Mouse (Mus musculus) mesoderm, embryonic 11.5 days (tissue): ENCODE measurements around the gene Olfr1053.
"Not testable (repeated sequence)": the region's sequence is repeated elsewhere in the genome, so short reads cannot be mapped to it uniquely, and the experiment has no call there.

Experiments used
- DNase-seq: peaks from one replicate; pipeline ENCODE4 v3.0.0-alpha.2; 2012; ENCODE audit warnings: low read depth, low spot score

Gene Olfr1053

GRCm38 (mm10) chr2:86315184-86315583 is at the start of gene Olfr1053:
Gene Olfr1053, minus strand, starts transcription at chr2:86315284.
- no peak for DNase-seq

DNA sequence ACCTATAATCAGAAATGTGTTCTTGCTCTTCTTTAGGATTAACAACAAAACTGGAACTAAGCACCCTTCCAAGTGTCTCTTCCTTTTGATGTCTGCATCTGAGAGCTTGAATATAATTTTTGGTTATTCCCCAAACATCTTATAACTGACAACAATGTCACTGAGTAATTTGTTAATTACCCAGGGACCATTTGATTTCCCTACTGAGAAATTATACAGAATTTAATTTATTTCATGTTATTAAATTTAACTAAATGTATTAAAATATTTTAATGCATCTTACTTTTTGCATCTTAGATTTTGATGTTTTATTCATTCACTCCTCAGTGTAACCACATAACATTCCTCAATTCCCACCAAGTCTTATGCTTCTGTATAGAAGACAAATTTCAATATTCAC is 47.3 kb upstream of the Olfr1053 start, which contains the start of gene Olfr1056:
TSS of gene Olfr1056 (minus strand) at position 101 of the 400 bp plus-strand sequence.
- no peak for DNase-seq

GRCm38 (mm10) chr2:86351751-86352150 is 36.7 kb upstream of the Olfr1053 start:
- DNase-seq: not testable (repeated sequence)

GRCm38 (mm10) chr2:86350184-86350583 is 35.1 kb upstream of the Olfr1053 start, which contains the start of gene Olfr1055:
Gene Olfr1055, minus strand, starts transcription at chr2:86350284.
- DNase-seq: peak; percentile 1

- no peak for DNase-seq
These were observed 20.2 kb upstream of the Olfr1053 start, which contains the start of gene Olfr1054 for GRCm38 (mm10) chr2:86335333-86335732. Gene Olfr1054, minus strand, starts transcription at chr2:86335433.

DNA sequence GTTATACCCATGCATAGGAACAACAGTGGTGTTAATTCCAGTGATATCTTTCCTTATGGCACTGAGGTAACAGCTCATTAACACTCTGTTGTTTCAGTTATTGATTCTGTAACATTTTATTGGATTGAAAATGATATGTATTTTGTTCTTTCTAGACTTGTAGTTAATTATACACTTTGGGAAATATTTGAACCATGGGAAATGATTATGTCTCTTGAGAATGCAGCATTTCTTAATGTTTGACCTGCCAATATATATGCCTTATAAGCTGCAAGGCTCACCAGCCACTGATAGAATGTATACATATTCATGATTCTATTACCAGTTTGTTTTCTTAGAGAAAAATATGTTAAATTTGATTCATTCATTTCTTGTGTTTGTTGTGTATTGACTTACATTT is 22.9 kb downstream of the Olfr1053 start, which contains the start of gene Olfr1052:
TSS of gene Olfr1052 (plus strand) at position 301 of the 400 bp plus-strand sequence.
- DNase-seq: no peak

DNA sequence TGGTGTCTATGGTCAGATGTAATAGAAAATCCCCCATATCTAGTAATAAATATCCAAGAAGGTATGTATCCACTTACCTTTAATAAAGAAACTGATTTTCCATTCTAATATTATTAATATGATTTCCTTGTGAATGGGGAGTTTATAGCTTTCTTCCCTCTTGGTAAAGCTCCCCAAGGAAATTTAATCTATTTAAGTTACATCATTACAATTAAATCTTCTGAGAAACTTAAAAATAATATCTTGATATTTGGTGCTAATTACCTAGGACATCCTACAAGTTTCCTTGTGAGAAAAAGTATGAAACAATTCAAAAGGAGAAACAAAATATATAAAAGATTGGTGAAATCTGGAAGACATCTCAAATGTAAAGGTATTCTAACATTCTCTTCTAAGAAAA is 36.1 kb downstream of the Olfr1053 start, which contains the start of gene Olfr1051:
TSS of gene Olfr1051 (minus strand) at position 101 of the 400 bp plus-strand sequence.
- DNase-seq: not testable (repeated sequence)
